Mouse (Mus musculus): ENCODE measurements around the gene Pde4dip. TPM values are rescaled to one million over a fixed set of nuclear protein-coding genes. Genes with fewer than 3 reads are reported as not detected.

Gene Pde4dip
- total RNA-seq, 1 experiment from 2014 or later, result 9.7 TPM

DNA sequence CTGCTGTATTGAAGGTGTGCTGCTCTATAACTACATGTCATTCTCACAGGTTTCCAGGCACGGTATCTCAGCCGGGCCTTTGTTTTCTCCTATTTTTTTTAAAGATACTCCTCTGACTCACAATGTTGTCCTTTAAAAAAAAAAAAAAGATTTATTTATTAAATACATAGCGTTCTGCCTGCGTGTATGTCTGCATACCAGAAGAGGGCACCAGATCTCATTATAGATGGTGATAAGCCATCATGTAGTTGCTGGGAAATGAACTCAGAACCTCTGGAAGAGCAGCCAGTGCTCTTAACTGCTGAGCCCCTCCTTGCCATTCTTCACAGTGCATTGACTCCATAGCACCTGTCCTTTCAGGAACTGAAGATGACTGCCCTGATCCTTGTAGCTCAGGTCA, 26.6 kb upstream of the Pde4dip start:
- no peak for ATAC-seq (replicated peaks in 1 of 2; ENCODE audit: insufficient read depth in 1 of 2, low FRiP score in 2 of 2, low TSS enrichment in 1 of 2, low read depth in 1 of 2, poor library complexity in 2 of 2, severe bottlenecking in 2 of 2)

DNA sequence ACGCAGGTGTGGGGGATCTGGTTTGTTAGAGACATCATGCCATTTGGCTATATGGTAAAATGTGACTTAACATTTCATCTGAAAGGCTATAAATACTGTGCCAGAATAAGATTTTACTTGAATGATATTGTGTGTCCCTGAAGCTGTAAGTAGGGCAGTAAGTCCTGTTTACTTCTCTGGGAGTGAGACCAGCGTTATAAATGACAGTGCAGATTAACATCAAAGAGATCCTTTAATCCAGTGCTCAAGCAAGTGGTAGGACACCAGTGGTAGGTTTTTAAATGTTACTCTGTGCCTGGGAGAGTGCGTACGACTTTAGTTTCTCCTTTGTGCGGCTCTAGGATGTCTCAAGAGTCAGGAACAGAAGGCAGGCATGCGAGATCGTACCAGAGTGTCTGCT, 22.6 kb upstream of the Pde4dip start:
- ATAC-seq (replicated peaks in 1 of 2; ENCODE audit: insufficient read depth in 1 of 2, low FRiP score in 2 of 2, low TSS enrichment in 1 of 2, low read depth in 1 of 2, poor library complexity in 2 of 2, severe bottlenecking in 2 of 2), result no peak

DNA sequence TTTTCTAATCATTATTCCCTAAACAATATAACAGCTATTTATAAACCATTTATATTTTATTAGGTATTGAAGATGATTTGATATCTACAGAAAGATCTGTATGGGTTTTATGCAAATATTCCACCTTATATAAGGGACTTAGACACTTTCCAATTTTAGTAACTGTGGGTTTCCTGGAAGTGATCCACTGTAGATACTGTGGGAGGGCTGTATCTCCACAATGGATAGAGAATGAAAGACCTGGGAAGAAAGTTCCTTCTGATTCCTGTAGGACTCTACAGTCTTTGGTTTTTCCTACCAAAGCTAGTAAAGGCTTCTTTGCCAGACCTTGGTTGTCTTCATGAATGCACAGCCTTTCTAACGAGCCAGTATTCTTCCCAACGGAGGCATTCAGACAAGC, 21.2 kb upstream of the Pde4dip start:
- no peak for ATAC-seq (replicated peaks in 1 of 2; ENCODE audit: insufficient read depth in 1 of 2, low FRiP score in 2 of 2, low TSS enrichment in 1 of 2, low read depth in 1 of 2, poor library complexity in 2 of 2, severe bottlenecking in 2 of 2)

DNA sequence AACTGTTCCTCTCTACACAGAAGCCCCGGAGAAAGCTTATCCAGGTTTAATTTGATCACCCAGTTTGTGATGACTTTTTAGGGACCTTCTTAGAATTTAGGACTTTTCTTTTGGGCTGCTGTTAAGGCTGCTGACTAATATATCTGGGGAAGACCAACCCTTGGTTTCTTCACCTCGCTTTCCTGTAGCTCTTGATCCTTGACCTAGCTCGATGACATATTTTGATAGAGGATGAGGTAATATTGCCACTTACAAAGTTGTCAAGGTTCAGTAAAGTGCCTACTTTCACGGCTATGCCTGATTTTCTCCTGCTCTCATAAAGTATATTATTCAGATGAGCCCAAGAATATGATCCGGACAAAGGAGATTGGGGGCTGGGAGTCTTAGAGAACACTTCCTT, 13.1 kb upstream of the Pde4dip start:
- ATAC-seq (replicated peaks in 1 of 2; ENCODE audit: insufficient read depth in 1 of 2, low FRiP score in 2 of 2, low TSS enrichment in 1 of 2, low read depth in 1 of 2, poor library complexity in 2 of 2, severe bottlenecking in 2 of 2), result no peak

DNA sequence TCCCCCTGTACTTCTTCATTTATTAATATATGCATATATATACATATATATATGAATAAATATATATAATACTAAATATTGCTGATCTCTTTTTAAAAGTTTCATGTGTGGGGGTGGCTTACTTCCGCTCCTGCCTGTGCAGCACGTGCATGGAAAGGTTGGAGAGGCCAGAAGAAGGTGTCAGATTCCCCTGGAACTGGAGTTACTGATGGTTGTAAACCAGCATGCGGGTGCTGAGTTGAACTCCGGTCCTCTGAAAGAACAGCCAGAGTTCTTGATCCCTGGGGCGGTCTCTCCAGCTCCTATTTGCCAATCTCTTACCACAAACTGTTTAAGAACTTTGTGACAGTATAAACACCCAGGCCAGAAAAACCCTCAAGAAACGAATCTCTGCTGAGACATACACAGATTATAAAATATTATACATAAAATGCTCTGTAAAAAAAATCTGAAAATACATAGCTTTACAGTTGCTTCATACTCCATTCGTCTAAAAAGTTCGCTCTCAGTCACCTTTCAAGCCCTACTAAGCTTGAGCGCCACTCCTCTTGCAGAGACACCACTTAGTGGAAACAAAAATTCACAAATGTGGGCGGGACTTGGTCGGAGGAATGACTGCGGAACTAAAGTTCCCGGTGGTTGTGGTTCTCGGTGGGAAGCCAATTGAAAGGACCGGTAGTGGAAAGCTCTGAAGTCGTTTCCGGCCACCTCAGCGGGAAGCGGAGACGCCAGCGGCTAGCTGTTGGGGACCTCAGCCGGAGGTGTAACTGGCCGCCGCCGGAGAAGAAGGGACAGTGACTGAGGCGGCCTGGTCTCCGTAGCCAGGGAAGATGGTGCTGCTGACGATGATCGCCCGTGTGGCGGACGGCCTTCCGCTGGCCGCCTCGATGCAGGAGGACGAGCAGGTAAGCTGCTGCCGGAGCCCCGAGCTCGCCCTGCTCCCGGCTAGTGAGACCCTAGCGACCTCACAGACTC, 12.3 kb upstream of the Pde4dip start, which contains the start of gene Sec22b:
TSS of gene Sec22b (plus strand) at position 675 of the 975 bp plus-strand sequence.
- ATAC-seq (replicated peaks in 1 of 2; ENCODE audit: insufficient read depth in 1 of 2, low FRiP score in 2 of 2, low TSS enrichment in 1 of 2, low read depth in 1 of 2, poor library complexity in 2 of 2, severe bottlenecking in 2 of 2), result peak; percentile 95 to 99

DNA sequence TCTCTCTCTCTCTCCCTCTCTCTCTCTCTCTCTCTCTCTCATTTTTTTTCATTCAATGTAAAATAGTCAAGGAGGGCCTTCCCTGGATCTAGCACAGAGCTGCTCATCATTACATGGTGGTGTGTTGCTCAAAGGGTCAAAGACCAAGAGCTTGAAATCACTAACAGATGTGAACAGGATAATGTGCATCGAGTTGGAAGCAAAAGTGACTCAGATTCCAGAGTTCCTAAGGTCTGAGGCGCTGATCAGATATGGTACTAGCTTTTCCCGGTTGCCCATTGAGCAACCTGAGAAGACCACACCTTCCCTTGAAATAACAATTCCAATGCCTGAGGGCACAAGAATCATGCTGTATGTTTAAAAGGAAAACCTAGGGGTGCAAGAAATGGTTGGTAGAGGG, 9.9 kb upstream of the Pde4dip start:
- ATAC-seq (replicated peaks in 1 of 2; ENCODE audit: insufficient read depth in 1 of 2, low FRiP score in 2 of 2, low TSS enrichment in 1 of 2, low read depth in 1 of 2, poor library complexity in 2 of 2, severe bottlenecking in 2 of 2), result no peak

DNA sequence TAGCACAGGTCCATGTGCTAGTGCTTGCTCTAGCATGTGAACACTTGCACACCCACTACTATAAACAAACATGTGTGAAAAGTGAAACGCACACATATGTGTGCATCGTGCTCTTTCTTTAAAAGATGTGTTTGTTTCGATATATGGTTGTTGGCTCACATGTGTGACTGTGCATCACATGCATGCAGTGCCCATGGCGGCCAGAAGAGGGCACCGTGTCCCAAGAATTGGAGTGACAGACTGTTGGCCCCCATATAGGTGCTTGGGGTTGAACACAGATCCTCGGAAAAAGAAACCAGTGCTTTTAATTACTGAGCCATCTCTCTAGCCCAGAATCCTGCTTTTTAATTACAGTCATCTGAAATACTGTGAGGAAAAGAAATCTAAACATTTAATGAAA, 6.2 kb upstream of the Pde4dip start:
- no peak; a peak in 1 of 4 replicates for ATAC-seq (replicated peaks in 1 of 2; ENCODE audit: insufficient read depth in 1 of 2, low FRiP score in 2 of 2, low TSS enrichment in 1 of 2, low read depth in 1 of 2, poor library complexity in 2 of 2, severe bottlenecking in 2 of 2)

DNA sequence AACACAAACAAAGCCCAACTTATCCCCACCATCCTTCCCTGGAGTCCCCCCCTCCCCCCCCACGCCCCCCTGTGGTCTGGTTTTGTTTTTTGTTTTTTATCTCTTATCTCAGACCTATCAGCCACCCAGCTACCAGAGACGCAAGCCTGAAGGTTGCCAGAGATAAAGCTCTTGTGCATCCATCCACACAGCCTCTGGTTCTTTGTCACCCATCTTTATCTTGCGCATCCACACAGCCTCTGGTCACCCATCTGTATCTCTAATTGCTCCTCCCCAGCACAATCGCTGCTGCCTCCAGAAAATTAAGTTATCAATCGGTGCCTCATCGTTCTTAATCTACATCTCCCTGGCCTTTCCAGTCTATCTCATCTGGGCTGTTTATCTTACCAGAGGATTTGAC, 1.7 kb upstream of the Pde4dip start:
- ATAC-seq (replicated peaks in 1 of 2; ENCODE audit: insufficient read depth in 1 of 2, low FRiP score in 2 of 2, low TSS enrichment in 1 of 2, low read depth in 1 of 2, poor library complexity in 2 of 2, severe bottlenecking in 2 of 2), result no peak

DNA sequence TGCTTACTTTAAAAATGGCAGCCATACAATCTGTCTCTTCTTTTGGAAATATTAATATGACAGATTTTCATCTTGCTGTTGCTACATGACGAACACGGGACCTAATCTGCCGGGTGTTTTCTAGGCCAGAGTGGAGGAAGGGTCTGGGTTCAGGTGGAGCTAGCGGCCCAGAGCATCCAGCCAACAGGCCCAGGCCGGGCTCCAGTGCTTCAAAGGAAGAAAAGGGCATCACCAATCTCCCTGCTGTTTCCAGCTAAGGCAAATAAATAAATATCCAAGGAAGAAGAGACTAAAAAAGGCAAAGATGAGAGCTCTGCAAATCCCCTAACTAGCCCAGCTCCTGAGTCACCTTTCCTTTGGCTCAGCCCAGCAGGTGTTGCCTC, 731 bp downstream of the Pde4dip start:
- no peak for ATAC-seq (replicated peaks in 1 of 2; ENCODE audit: insufficient read depth in 1 of 2, low FRiP score in 2 of 2, low TSS enrichment in 1 of 2, low read depth in 1 of 2, poor library complexity in 2 of 2, severe bottlenecking in 2 of 2)

DNA sequence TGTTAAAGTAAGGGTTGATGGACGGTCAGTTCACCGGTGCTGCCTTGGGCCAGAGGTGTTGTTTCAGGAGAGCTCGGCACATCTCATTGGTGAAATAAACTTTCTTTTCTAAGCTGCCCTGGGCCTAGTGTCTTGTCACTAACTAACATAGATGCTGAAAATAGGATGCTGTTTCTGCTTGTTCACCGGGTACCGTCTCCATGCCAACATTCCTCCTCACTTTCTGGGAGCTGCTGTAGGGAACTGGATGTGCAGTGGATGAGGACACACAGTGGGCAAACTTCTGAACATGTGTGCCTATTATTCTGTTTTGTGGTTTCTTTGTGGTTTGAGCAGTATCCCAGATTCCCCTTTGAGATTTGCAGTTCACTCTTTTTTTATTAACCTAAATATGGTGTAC, 6.9 kb downstream of the Pde4dip start:
- no peak for ATAC-seq (replicated peaks in 1 of 2; ENCODE audit: insufficient read depth in 1 of 2, low FRiP score in 2 of 2, low TSS enrichment in 1 of 2, low read depth in 1 of 2, poor library complexity in 2 of 2, severe bottlenecking in 2 of 2)

DNA sequence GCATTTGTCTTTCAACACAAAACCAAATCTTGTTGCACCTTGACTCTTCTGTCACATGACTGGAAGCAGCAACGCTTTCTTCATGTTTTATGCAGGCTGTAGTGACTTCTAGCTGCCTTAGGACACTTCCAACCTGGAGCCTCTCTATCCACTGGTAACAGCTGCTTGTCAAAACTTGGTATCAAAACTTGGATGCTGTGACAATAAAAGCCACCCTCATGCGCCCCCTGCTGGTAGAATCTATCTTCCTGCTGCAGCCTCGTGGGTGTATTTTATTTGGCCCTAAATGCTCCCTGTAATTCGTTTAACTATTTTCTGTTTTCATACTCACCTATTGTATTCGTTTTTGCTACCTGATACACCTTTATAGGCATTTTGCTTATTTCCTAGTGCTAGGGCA, 9.3 kb downstream of the Pde4dip start:
- peak in 1 of 2 experiments; percentile 68; a peak in 2 of 4 replicates for ATAC-seq (replicated peaks in 1 of 2; ENCODE audit: insufficient read depth in 1 of 2, low FRiP score in 2 of 2, low TSS enrichment in 1 of 2, low read depth in 1 of 2, poor library complexity in 2 of 2, severe bottlenecking in 2 of 2)

DNA sequence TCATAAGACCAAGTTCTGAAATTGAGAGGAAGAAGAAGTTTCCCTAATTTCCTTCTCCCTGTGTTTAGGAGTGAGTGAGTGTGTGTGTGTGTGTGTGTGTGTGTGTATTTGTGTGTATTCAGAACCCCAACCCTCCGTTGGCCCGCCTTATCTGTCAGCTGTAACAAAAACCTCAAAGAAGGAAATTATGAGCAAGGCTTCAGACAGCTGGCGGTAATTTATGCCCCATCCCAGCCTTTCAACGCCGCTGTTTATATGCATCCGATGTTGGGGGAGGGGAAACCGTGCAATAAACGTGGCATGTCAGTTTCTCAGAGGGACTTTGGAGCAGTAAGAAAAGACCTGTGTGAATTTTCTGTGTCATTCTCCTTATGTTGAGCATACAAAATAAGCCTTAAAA, 12.2 kb downstream of the Pde4dip start:
- ATAC-seq (replicated peaks in 1 of 2; ENCODE audit: insufficient read depth in 1 of 2, low FRiP score in 2 of 2, low TSS enrichment in 1 of 2, low read depth in 1 of 2, poor library complexity in 2 of 2, severe bottlenecking in 2 of 2), result no peak

DNA sequence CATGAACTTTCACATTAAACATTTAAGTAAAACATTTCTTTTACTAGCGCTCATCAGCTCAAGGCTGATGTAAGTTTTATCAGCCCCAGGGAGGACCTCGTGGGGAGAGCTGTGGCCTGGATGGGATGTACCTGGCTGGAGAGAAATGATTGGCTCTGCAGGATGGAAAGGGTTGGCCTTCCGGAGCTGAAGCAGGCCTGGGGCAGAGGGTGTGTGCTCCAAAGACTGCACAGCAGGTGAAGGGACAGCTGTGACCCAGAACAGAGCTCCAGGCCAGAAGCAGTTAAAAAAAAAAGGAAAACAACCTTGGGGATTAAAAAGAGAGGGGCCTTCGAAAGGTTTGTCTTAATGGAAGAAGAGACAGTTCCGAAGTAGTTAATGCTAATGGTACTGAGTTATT, 13.7 kb downstream of the Pde4dip start:
- ATAC-seq (replicated peaks in 1 of 2; ENCODE audit: insufficient read depth in 1 of 2, low FRiP score in 2 of 2, low TSS enrichment in 1 of 2, low read depth in 1 of 2, poor library complexity in 2 of 2, severe bottlenecking in 2 of 2), result no peak

DNA sequence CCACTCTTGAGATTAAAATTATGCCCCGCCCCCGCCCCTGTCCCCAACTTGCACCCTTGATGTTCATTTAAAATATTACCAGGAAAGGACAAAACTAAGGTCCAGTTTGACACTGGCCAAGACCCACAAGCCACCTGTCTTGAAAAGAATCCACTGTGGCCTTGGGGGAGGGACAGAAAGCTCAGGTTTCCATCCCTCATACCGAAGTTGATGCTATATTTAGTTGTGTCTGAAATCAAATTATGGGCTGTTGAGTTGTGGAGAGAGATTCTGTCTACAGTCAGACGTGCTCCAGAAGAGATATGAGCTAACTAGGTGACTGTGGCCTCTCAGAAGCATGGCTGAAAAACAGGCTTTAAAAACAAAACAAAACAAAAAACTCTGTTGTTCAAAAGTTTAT, 18.8 kb downstream of the Pde4dip start:
- no peak for ATAC-seq (replicated peaks in 1 of 2; ENCODE audit: insufficient read depth in 1 of 2, low FRiP score in 2 of 2, low TSS enrichment in 1 of 2, low read depth in 1 of 2, poor library complexity in 2 of 2, severe bottlenecking in 2 of 2)

DNA sequence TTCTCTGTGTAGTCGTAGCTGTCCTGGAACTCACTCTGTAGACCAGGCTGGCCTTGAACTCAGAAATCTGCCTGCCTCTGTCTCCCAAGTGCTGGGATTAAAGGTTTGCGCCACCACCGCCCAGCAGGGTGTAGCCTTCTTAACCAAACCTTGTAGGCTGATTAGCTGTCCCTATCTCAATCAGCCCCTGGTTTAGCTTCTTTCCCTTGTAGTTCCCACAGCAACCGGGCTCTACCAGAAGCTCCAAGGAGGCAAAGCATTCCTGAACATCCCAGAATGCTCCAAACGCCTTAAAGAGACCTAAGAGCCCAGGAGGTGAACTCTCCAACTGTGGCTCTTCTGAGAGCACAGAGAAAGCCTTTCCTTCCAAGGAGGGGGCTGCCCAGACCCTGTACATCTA, 19.8 kb downstream of the Pde4dip start:
- no peak for ATAC-seq (replicated peaks in 1 of 2; ENCODE audit: insufficient read depth in 1 of 2, low FRiP score in 2 of 2, low TSS enrichment in 1 of 2, low read depth in 1 of 2, poor library complexity in 2 of 2, severe bottlenecking in 2 of 2)

DNA sequence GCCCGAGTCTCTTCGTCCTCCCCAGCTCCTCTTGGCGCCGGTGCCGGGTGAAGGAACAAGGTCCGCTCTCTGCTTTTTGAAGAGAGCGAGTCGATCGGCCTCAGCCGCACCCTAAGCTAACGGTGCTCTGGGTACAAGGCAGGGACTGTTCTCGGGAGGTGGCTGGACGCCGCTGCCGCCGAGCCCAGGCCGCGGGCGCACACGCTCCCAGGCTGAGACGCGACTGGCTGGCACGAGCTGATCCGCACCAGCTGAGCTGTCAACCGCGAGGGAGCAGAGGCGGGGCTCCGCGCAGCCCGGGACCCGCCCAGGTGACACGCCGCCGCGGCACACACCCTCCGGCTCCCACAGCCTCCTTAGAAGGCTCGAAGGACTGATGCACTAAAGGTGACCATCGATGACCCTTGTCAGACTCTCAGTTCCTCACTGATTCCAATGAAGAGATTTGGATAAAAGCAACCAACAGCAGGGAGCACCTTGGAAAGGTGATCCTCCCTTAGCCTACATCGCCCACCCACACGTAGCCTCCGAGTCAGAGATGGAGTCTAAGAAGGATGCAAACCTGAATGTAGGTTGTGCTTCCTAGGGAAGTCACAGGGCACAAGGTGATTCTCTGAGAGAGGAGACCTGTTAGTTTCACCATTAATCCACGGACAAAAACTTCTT, 20.4 kb downstream of the Pde4dip start:
- ATAC-seq (replicated peaks in 1 of 2; ENCODE audit: insufficient read depth in 1 of 2, low FRiP score in 2 of 2, low TSS enrichment in 1 of 2, low read depth in 1 of 2, poor library complexity in 2 of 2, severe bottlenecking in 2 of 2), result peak; percentile 82 to 96

DNA sequence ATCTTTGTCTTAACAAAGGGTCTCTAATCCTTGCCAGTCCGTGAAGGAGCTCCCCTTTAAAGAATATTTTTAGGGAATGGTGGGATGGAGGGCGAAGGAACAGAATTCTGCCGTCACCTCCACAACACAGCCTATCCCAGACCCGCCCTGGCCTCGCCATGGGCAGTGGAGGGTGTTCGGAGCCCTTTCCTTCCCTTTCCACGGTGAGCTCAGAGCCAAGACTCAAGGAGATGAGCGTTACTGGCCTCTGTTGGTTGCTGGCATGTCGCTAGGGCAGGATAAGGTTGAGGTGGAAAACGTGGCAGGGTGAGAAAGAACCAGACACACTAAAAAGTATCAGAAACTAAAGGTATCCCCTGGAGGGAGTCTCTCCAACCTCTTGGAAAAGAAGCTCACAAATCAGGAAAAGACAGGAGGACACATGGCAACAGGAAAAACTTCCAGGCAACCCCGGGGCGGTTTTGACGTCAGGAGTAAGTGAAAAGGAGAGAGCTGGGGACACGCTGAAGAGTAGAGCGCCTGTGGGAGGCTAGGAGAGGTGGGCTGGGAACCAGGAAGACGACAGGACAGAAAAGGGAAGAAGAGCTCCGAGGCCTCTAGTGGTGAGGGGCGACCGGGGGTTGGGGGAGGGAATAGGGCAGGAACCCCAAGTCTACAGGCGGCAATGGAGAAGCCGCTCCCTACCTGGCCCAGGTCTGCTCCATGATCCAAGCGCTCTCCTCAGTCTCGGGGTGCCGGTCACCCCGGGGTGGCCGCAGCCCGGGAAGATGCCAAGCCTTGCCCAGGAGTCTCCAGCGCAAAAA, 21.1 kb downstream of the Pde4dip start:
- peak; percentile 25 to 39; a peak in 3 of 4 replicates for ATAC-seq (replicated peaks in 1 of 2; ENCODE audit: insufficient read depth in 1 of 2, low FRiP score in 2 of 2, low TSS enrichment in 1 of 2, low read depth in 1 of 2, poor library complexity in 2 of 2, severe bottlenecking in 2 of 2)

DNA sequence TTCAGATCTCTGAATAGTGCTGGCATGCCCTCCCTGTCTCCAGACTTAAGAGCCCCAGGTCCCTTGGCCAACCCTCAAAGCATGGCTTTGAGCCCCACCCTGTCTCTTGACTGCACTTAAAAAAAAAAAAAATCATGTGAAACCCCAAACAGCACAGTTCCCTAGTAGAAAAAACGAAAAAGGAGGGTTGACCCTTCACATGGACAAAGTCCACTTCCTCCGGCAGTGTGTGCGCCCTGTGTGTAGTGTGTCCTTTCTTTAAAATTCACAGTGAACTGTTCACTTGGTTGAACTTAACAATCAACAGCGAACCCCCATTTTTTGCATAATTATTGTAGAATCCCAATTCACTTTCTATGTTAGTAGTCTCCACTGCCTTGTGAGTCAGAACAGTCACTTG, 21.8 kb downstream of the Pde4dip start:
- no peak for ATAC-seq (replicated peaks in 1 of 2; ENCODE audit: insufficient read depth in 1 of 2, low FRiP score in 2 of 2, low TSS enrichment in 1 of 2, low read depth in 1 of 2, poor library complexity in 2 of 2, severe bottlenecking in 2 of 2)

All from hematopoietic stem cell, adult 5-6 weeks (primary cell).